Mouse (Mus musculus) lung, adult 2 months (tissue): ENCODE data around the gene Krt14.

Experiments
- CTCF ChIP-seq: fragments of 200-500 bp; IDR thresholded peaks from 2 replicates; pipeline ENCODE4 v1.5.1; 2011; ENCODE audit warnings: mild to moderate bottlenecking, low read length, control low read depth; ENCODE audit not compliant: insufficient read depth
- POLR2A ChIP-seq: fragments of 200-500 bp; IDR thresholded peaks from 2 replicates; pipeline ENCODE4 v1.6.1; 2011; ENCODE audit warnings: low read depth, mild to moderate bottlenecking, control low read depth, low read length, borderline replicate concordance; ENCODE audit errors: extremely low read depth

- TF ChIP-seq CTCF = no peak
- TF ChIP-seq POLR2A = no peak
Observed at GRCm38 (mm10) chr11:100155497-100156255, 51.7 kb downstream of the Krt14 start.
